Mouse (Mus musculus): Measurements from ENCODE around the gene Sirt6. TPM values are rescaled to one million over a fixed set of nuclear protein-coding genes. Genes with fewer than 3 reads are reported as not detected.
"Not testable (repeated sequence)": the region's sequence is repeated elsewhere in the genome, so short reads cannot be mapped to it uniquely, and the experiment has no call there.

Gene Sirt6
- polyA plus RNA-seq, 1 experiment from 2014 or later: 52.8 TPM

DNA sequence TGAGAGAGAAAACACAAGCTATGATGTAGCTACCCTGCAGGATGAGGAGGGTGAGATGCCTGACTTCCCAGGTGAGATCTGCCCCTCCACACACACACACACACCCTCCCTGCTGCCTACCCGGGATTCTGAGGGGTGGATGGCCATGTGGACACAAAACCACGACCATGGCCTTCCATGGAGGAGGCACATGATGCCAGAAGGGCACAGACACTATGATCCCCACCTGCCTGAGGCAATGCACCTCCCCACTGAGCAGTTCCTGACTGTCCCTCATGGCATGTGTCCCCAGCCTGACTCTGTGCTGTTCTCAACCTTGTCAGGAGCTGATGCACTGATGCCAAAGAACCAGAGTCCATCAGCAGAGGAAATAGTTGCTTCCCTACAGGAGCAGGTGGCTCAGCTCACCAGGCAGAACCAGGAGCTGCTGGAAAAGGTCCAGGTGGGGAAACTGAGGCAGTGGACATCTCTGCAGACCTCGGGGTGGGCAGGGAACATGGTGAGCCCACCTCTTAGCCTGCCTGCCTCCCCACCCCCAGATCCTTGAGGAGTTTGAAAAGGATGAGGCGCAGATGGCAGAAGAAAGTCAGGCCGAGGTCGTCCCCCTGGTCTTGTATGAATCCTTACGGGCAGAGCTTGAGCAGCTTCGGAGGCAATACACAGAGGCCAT is 14.5 kb upstream of the Sirt6 start:
- H3K9me3 ChIP-seq: no peaks in the 10 kb centered on the region
- H3K27ac ChIP-seq (replicated peaks): no peak overlapping the region
- H3K4me2 ChIP-seq (replicated peaks): peak overlapping the region; percentile 89
- peak overlapping the region; percentile 88; the same call in 1 of the 2 replicates for H3K9ac ChIP-seq (replicated peaks)
- H3K27me3 ChIP-seq: peaks cover 8% of the 10 kb centered on the region
- 72% methylated on average over 8 of the region's 8 CpGs for WGBS
- no peaks in the 10 kb centered on the region for H3K36me3 ChIP-seq
- H3K4me1 ChIP-seq: peaks cover 24% of the 10 kb centered on the region
- H3K4me3 ChIP-seq: 0 out of 2 replicates have a peak overlapping the region, but pooled peaks have one; percentile 71
- no peak for ATAC-seq (ENCODE audit: low FRiP score, low read depth)

DNA sequence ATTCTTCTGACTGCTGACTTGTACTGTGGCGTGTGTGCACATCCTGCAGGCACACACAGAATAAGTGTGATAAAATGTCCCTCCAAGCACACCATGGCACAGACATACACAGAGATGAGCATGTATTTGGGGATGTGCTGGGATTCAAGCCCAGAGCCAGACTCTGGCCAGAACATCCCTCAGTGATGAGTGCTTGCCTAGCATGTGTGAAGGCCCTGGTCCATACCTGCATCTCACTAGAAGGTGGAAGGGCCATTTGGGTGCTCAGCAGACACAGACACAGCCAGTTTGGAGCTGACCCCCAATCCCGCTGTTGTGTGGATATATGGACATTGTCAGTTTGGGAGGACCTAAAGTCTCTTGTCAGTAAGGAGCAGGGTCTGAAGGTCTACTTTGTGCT is 14.0 kb upstream of the Sirt6 start:
- 90% methylated on average over 2 of the region's 2 CpGs for WGBS
- no peak for ATAC-seq (ENCODE audit: low FRiP score, low read depth)
- Histone ChIP-seq H3K36me3 (no peaks in the 10 kb centered on the region), H3K27me3 (peaks cover 6% of the 10 kb centered on the region), H3K27ac (replicated peaks) (no peak overlapping the region), H3K9me3 (no peaks in the 10 kb centered on the region), H3K4me3 (no peak overlapping the region), H3K4me2 (replicated peaks) (no peak overlapping the region), H3K9ac (replicated peaks) (0 out of 2 replicates have a peak overlapping the region, but pooled peaks have one; percentile 2), H3K4me1 (peaks cover 24% of the 10 kb centered on the region)

DNA sequence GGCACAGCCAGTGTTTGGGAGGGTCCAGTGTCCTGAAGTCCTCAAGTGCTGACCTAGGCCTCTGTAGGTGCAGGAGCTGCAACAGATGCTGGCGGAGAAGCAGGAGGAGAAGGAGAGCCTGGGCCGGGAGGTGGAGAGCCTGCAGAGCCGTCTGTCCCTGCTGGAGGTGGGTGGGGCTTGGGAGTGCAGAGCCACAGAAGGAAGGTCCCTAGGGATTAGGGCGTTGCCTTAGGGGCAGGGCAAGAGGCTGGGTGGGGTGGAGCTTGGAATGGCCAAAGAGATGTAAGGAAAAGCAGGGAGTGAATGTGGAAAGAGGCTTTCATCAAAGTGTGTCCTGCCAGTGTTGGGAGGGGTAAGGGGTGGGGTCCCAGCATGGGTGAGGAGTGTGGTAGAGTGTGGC is 13.2 kb upstream of the Sirt6 start:
- not testable (repeated sequence) for H3K9me3 ChIP-seq; H3K27me3 ChIP-seq; H3K4me2 ChIP-seq (replicated peaks); H3K4me3 ChIP-seq; ATAC-seq (ENCODE audit: low FRiP score, low read depth); H3K27ac ChIP-seq (replicated peaks); H3K36me3 ChIP-seq; H3K9ac ChIP-seq (replicated peaks)
- WGBS: 49% methylated on average over 4 of the region's 4 CpGs
- H3K4me1 ChIP-seq: peaks cover 24% of the 10 kb centered on the region

DNA sequence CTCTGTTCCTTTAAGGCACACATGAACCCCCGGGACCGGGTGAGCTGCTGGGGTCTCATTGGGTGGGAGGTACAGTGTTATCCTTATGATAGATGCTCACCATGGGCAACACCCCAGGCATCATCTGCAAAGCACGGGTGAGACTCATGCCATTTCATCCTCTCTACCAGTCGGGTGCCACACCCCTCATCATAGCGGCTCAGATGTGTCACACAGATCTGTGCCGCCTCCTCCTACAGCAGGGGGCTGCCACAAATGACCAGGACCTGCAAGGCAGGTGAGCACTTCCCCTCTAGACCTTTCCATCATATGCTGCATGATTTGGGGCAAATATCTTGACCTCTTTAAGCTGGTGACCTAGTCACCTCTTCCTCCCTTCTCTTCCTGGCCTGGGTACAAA is 10.5 kb upstream of the Sirt6 start:
- peaks cover 28% of the 10 kb centered on the region for H3K4me1 ChIP-seq
- H3K9ac ChIP-seq (replicated peaks): no peak overlapping the region
- H3K9me3 ChIP-seq: no peaks in the 10 kb centered on the region
- H3K4me2 ChIP-seq (replicated peaks): no peak overlapping the region
- H3K4me3 ChIP-seq: no peak overlapping the region
- H3K27ac ChIP-seq (replicated peaks): no peak overlapping the region
- ATAC-seq (ENCODE audit: low FRiP score, low read depth): no peak
- 79% methylated on average over 6 of the region's 6 CpGs for WGBS
- no peaks in the 10 kb centered on the region for H3K36me3 ChIP-seq
- peaks cover 9% of the 10 kb centered on the region for H3K27me3 ChIP-seq

DNA sequence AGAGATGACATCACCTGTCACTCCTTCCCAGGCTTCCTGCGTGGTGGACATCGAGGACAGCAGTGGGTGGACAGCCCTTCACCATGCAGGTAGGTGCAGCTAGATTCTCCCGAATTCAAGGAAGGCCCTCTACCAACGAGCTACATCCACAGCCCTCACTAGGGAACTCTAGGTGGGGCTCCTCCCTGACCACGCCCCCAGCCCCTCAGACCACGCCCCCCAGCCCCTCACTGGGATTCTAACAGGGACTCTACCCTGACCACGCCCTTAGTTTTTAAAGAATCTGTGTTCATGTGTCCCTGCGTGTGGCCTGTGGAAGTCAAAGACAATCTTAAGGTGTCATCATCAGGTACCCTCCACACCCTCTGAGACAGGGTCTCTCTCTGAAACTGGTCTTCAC is 8.7 kb upstream of the Sirt6 start:
- no peaks in the 10 kb centered on the region for H3K36me3 ChIP-seq
- 23% methylated on average over 8 of the region's 8 CpGs for WGBS
- H3K27me3 ChIP-seq: peaks cover 22% of the 10 kb centered on the region
- peaks cover 11% of the 10 kb centered on the region for H3K4me1 ChIP-seq
- H3K4me3 ChIP-seq: no peak overlapping the region
- no peaks in the 10 kb centered on the region for H3K9me3 ChIP-seq
- H3K27ac ChIP-seq (replicated peaks): no peak overlapping the region
- H3K4me2 ChIP-seq (replicated peaks): no peak overlapping the region
- H3K9ac ChIP-seq (replicated peaks): no peak overlapping the region
- no peak for ATAC-seq (ENCODE audit: low FRiP score, low read depth)

DNA sequence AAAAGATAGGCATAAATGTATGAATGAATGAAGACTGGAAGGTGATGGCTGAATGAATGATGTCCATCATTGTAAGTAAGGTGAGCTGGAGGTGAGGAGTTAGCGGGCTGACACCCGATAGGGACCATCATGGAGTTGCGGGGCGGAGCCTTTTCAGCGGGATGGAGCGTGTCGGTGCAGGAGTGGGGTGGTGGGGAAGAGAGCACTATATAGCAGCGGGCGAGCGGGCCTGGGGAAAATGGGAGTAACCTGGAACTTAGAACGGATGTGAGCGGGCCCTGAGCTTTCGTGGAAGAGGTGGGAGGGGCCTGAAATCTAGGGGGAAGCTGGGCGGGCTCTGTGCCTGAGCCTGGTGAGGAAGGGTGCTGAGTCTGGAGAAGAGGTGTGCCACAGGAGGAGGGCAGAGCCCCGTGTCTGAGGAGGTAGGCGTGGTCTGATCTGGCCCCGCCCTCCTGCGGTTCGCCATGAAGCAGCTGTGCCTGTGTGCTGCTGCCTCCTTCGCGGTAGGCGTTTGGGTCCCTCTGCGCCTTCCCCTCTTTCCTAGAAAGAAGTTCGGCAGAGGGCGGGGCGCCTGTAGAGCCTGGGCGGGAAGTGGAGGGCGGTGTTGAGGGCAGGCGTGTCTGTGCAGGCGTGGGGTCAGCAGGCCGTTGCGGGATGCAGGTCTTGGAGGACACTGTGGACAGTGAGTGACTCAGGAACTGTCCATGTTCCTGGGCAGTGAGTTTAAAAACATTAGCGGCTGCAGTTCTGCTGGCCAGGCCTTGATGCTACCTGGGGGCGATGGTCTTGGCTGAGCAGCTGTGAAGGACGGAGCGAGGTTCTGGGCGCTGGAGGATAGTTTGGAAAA is 5.9 kb upstream of the Sirt6 start:
- Histone ChIP-seq H3K4me2 (replicated peaks) (peak overlapping the region; percentile 68), H3K4me1 (peaks cover 11% of the 10 kb centered on the region), H3K4me3 (peak overlapping the region; percentile 46), H3K27ac (replicated peaks) (peak overlapping the region; percentile 17; the same call in 1 of the 2 replicates), H3K36me3 (no peaks in the 10 kb centered on the region), H3K9ac (replicated peaks) (peak overlapping the region; percentile 65), H3K9me3 (no peaks in the 10 kb centered on the region), H3K27me3 (peaks cover 32% of the 10 kb centered on the region)
- WGBS: 4% methylated on average over 37 of the region's 37 CpGs
- ATAC-seq (ENCODE audit: low FRiP score, low read depth): peak; percentile 92

DNA sequence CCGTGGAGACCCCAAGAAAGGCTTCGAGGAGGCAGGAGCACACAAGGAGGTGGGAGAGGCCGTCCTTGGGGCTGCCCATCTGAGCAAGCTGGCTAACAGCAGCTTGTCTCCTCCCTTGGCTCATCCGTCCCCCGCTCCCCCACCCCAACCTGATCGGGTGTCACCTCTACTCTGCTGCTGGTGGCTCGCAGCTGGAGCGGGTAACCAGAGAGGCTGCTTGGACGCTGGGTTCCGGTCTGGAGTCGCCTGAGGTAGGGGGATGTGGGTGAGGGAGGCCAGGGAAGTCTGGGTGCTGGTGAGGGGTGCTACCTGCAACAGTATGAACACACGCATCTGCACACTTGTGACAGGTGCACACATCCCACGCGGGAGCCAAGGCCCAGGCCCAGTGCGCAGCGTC is 793 bp upstream of the Sirt6 start, which contains the start of gene Ankrd24:
Gene Ankrd24, plus strand, starts transcription at position 151 of the 400 bp plus-strand sequence.
- peak within 1 kb of the TSS; percentile 65 for H3K4me3 ChIP-seq
- no peak for ATAC-seq (ENCODE audit: low FRiP score, low read depth)
- peaks cover 25% of the 10 kb centered on the region for H3K36me3 ChIP-seq
- peaks cover 23% of the 10 kb centered on the region; the same call in 1 of the 2 replicates for H3K27me3 ChIP-seq
- H3K4me1 ChIP-seq: peaks cover 23% of the 10 kb centered on the region
- H3K9ac ChIP-seq (replicated peaks): peak within 1 kb of the TSS; percentile 71
- H3K9me3 ChIP-seq: no peaks in the 10 kb centered on the region
- peak within 1 kb of the TSS; percentile 80 for H3K4me2 ChIP-seq (replicated peaks)
- H3K27ac ChIP-seq (replicated peaks): peak within 1 kb of the TSS; percentile 85
- WGBS: 84% methylated on average over 16 of the region's 16 CpGs

DNA sequence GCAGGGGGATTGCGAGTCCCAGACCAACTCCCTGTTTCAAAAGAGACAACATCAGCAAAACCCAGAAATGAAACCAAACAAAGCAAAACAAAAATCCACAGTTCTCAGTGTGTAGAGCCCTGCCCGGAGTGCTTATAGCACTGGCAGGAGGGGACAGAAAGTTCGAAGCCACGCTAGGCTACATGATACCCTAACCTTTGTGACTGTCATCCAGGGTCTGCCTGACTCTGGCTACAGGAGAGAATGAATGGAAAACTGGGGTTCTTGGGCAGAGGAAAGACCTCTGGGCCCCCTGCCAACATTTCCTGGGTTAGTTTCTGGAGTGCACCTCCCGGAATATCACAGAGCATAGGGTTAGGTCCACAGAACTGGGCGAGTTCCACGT is 231 bp upstream of the Sirt6 start:
- peaks cover 20% of the 10 kb centered on the region for H3K4me1 ChIP-seq
- peak; percentile 23 for ATAC-seq (ENCODE audit: low FRiP score, low read depth)
- 63% methylated on average over 7 of the region's 7 CpGs for WGBS
- H3K9ac ChIP-seq (replicated peaks): peak overlapping the region; percentile 71
- H3K27me3 ChIP-seq: peaks cover 22% of the 10 kb centered on the region; the same call in 1 of the 2 replicates
- H3K27ac ChIP-seq (replicated peaks): peak overlapping the region; percentile 85
- H3K36me3 ChIP-seq: peaks cover 28% of the 10 kb centered on the region
- H3K4me3 ChIP-seq: peak overlapping the region; percentile 65
- H3K9me3 ChIP-seq: no peaks in the 10 kb centered on the region
- peak overlapping the region; percentile 80 for H3K4me2 ChIP-seq (replicated peaks)

DNA sequence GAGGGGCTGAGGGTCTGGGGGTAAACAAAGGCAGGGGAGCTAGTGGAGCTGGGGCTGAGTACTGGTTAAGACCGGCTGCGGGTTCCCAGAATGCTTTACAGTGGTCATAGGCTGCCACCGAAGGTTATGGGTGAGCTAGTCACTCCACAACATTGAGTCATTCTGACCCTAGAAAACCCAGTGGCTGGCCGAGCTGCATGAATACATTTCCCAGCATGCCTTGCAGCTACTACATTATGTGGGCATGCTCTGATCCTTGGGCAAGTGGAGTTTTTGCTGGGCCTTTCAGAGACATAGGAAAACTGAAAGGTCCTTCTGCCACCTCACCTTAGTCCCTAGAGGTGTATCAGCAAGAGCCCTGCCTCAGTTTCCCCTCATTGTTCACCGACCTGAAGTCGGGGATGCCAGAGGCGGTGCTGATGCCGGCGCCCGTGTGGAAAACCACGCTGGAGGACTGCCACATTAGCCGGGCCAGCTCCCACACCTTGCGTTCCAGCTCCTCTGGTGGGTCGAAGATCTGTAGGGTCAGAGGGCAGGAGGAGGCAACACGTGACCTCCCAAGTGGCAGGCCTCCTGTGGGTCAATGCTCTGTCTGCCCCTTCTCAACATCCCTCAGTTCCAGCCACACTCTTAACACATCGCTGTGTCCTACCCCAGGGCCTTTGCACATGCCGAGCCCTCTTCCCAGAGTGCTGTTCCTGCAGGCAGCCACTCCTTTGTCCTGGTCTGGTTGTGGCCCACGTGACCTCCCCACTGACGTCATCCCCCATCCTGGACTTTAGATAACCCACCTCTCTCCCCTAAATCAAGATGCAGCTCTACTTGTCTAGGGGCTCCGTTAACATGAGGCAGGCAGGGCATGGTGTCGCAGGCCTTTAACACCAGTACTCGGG is 1.2 kb downstream of the Sirt6 start:
- 90% methylated on average over 22 of the region's 22 CpGs for WGBS
- H3K4me1 ChIP-seq: peaks cover 20% of the 10 kb centered on the region
- 0 out of 2 replicates have a peak, but pooled peaks cover 10% of the 10 kb centered on the region for H3K27me3 ChIP-seq
- peaks cover 42% of the 10 kb centered on the region for H3K36me3 ChIP-seq
- peak overlapping the region; percentile 65 for H3K4me3 ChIP-seq
- peak overlapping the region; percentile 71 for H3K9ac ChIP-seq (replicated peaks)
- peak overlapping the region; percentile 80 for H3K4me2 ChIP-seq (replicated peaks)
- peak; percentile 3; the same call in 1 of the 2 replicates for ATAC-seq (ENCODE audit: low FRiP score, low read depth)
- H3K27ac ChIP-seq (replicated peaks): peak overlapping the region; percentile 85
- H3K9me3 ChIP-seq: no peaks in the 10 kb centered on the region

DNA sequence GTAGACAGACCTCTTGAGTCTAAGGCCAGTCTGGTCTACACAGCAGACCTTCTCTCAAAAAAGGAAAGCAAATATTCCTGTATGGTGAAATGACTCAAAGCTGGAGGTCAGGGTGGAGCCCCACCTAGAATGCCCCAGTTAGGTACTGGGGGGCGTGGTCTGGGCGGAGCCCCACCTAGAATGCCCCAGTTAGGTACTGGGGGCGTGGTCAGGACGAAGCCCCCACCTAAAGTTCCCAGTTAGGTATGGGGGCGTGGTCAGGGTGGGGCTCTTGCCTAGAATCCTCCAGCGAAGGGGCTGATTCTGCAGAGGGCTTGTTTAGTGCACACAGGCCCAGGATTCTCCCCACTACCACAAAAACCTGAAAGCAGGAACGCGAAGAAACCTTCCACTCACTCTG is 4.2 kb downstream of the Sirt6 start:
- no peak overlapping the region for H3K4me2 ChIP-seq (replicated peaks)
- H3K36me3 ChIP-seq: peaks cover 51% of the 10 kb centered on the region
- H3K27ac ChIP-seq (replicated peaks): no peak overlapping the region
- no peak overlapping the region for H3K4me3 ChIP-seq
- peaks cover 20% of the 10 kb centered on the region for H3K4me1 ChIP-seq
- no peak for ATAC-seq (ENCODE audit: low FRiP score, low read depth)
- H3K9ac ChIP-seq (replicated peaks): no peak overlapping the region
- H3K27me3 ChIP-seq: no peaks in the 10 kb centered on the region
- no peaks in the 10 kb centered on the region for H3K9me3 ChIP-seq
- 63% methylated on average over 8 of the region's 8 CpGs for WGBS

DNA sequence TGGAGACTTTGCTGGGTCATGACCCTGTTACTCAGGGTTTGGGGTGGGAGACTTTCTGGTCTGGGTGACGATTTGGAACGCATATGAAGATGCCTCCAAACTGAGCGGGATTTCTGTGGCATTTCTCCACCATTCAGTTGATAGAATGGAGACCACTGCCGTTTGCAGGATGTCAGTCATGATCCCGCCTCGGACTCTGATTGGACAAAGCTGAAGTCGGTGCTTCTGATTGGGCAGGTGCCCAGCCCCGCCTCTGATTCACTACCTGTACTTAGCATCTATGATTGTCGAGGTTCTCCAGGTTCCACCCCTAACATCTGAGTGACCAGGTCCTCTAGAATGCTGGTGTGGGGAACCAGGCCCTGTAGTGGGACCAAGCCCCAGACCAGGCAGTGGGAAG is 6.8 kb downstream of the Sirt6 start:
- H3K9me3 ChIP-seq: no peaks in the 10 kb centered on the region
- H3K4me2 ChIP-seq (replicated peaks): no peak overlapping the region
- no peak overlapping the region for H3K27ac ChIP-seq (replicated peaks)
- H3K27me3 ChIP-seq: peaks cover 3% of the 10 kb centered on the region; the same call in 1 of the 2 replicates
- no peak overlapping the region for H3K9ac ChIP-seq (replicated peaks)
- H3K36me3 ChIP-seq: peaks cover 49% of the 10 kb centered on the region
- H3K4me3 ChIP-seq: no peak overlapping the region
- ATAC-seq (ENCODE audit: low FRiP score, low read depth): no peak
- H3K4me1 ChIP-seq: peaks cover 3% of the 10 kb centered on the region; the same call in 1 of the 2 replicates
- WGBS: 62% methylated on average over 9 of the region's 9 CpGs
